Mouse (Mus musculus): ENCODE data around the gene Macf1.

Gene Macf1

GRCm38 (mm10) chr4:123397643-123398434 lies 286.3 kb downstream of the Macf1 start:
- no peak for DNase-seq

- DNase-seq, result no peak
Measured at GRCm38 (mm10) chr4:123397049-123397448, 287.1 kb downstream of the Macf1 start.

GRCm38 (mm10) chr4:123395435-123396000 lies 288.6 kb downstream of the Macf1 start:
- no peak for DNase-seq

- no peak for DNase-seq
Measured at GRCm38 (mm10) chr4:123394878-123395277, 289.3 kb downstream of the Macf1 start.

- DNase-seq, result no peak
Measured at GRCm38 (mm10) chr4:123394269-123394668, 289.9 kb downstream of the Macf1 start.

GRCm38 (mm10) chr4:123393004-123393403 lies 291.2 kb downstream of the Macf1 start:
- DNase-seq, result no peak

- DNase-seq, result peak; percentile 48
Measured at GRCm38 (mm10) chr4:123392187-123392586, 292.0 kb downstream of the Macf1 start.

GRCm38 (mm10) chr4:123385028-123385427 lies 299.1 kb downstream of the Macf1 start:
- no peak for DNase-seq

GRCm38 (mm10) chr4:123383173-123383572 lies 301.0 kb downstream of the Macf1 start:
- no peak for DNase-seq

- no peak for DNase-seq
Measured at GRCm38 (mm10) chr4:123382051-123382450, 302.1 kb downstream of the Macf1 start.

- no peak for DNase-seq
Measured at GRCm38 (mm10) chr4:123381598-123381997, 302.6 kb downstream of the Macf1 start.

GRCm38 (mm10) chr4:123376031-123376430 lies 308.1 kb downstream of the Macf1 start:
- no peak for DNase-seq

- no peak for DNase-seq
Measured at GRCm38 (mm10) chr4:123374316-123375008, 309.7 kb downstream of the Macf1 start.

- no peak for DNase-seq
Measured at GRCm38 (mm10) chr4:123363555-123363954, 320.6 kb downstream of the Macf1 start.

GRCm38 (mm10) chr4:123360771-123361170 lies 323.4 kb downstream of the Macf1 start:
- no peak for DNase-seq

GRCm38 (mm10) chr4:123358613-123359012 lies 325.5 kb downstream of the Macf1 start:
- no peak for DNase-seq

- DNase-seq, result no peak
Measured at GRCm38 (mm10) chr4:123355941-123356340, 328.2 kb downstream of the Macf1 start.

GRCm38 (mm10) chr4:123353271-123353877 lies 330.8 kb downstream of the Macf1 start:
- DNase-seq, result no peak

GRCm38 (mm10) chr4:123343471-123343789 lies 340.7 kb downstream of the Macf1 start:
- DNase-seq, result no peak

GRCm38 (mm10) chr4:123342642-123343470 lies 341.3 kb downstream of the Macf1 start, which contains the start of gene Bmp8a:
TSS of gene Bmp8a (minus strand) at chr4:123343252.
- DNase-seq, result peak; percentile 90

GRCm38 (mm10) chr4:123342091-123342641 lies 342.0 kb downstream of the Macf1 start:
- DNase-seq, result peak; percentile 39

GRCm38 (mm10) chr4:123340232-123340631 lies 343.9 kb downstream of the Macf1 start:
- DNase-seq, result no peak
